Mouse (Mus musculus) CD8-positive naive resting alpha-beta T cell, adult 2 months (primary cell): Measurements from ENCODE around the gene Dnah7a.
"Not testable (repeated sequence)": the region's sequence is repeated elsewhere in the genome, so short reads cannot be mapped to it uniquely, and the experiment has no call there.

Source experiments
- DNase-seq, 2 experiments: peaks; one replicate each; pipeline ENCODE4 v3.0.0; 2022; ENCODE audit warnings: low read depth in 2 of 2, low spot score in 2 of 2

The Dnah7a gene

GRCm38 (mm10) chr1:53706431-53707361 lies at the start of gene Dnah7a:
Gene Dnah7a (minus strand): TSS chr1:53706784.
- DNase-seq: peak; percentile 10 to 45

GRCm38 (mm10) chr1:53753501-53753900 lies 46.9 kb upstream of the Dnah7a start:
- not testable (repeated sequence) for DNase-seq

GRCm38 (mm10) chr1:53751144-53751543 lies 44.6 kb upstream of the Dnah7a start:
- no peak for DNase-seq

GRCm38 (mm10) chr1:53750697-53751096 lies 44.1 kb upstream of the Dnah7a start:
- DNase-seq: not testable (repeated sequence)

GRCm38 (mm10) chr1:53749881-53750385 lies 43.3 kb upstream of the Dnah7a start:
- not testable (repeated sequence) for DNase-seq

- DNase-seq: no peak
Measured at GRCm38 (mm10) chr1:53748571-53748970, 42.0 kb upstream of the Dnah7a start.

GRCm38 (mm10) chr1:53746001-53746400 lies 39.4 kb upstream of the Dnah7a start:
- no peak for DNase-seq

GRCm38 (mm10) chr1:53741742-53742458 lies 35.3 kb upstream of the Dnah7a start:
- no peak for DNase-seq

GRCm38 (mm10) chr1:53740777-53741336 lies 34.3 kb upstream of the Dnah7a start:
- DNase-seq: no peak

- not testable (repeated sequence) for DNase-seq
Measured at GRCm38 (mm10) chr1:53740077-53740776, 33.6 kb upstream of the Dnah7a start.

GRCm38 (mm10) chr1:53736583-53736982 lies 30.0 kb upstream of the Dnah7a start:
- DNase-seq: no peak

GRCm38 (mm10) chr1:53728489-53729225 lies 22.1 kb upstream of the Dnah7a start:
- no peak for DNase-seq

- no peak for DNase-seq
Measured at GRCm38 (mm10) chr1:53726883-53727282, 20.3 kb upstream of the Dnah7a start.

GRCm38 (mm10) chr1:53721353-53721752 lies 14.8 kb upstream of the Dnah7a start:
- no peak for DNase-seq

GRCm38 (mm10) chr1:53720601-53721351 lies 14.2 kb upstream of the Dnah7a start:
- DNase-seq: no peak

GRCm38 (mm10) chr1:53715966-53716515 lies 9.5 kb upstream of the Dnah7a start:
- DNase-seq: no peak

- peak; percentile 27 to 67 for DNase-seq
Measured at GRCm38 (mm10) chr1:53715446-53715845, 8.9 kb upstream of the Dnah7a start.

GRCm38 (mm10) chr1:53713383-53713782 lies 6.8 kb upstream of the Dnah7a start:
- DNase-seq: not testable (repeated sequence)

- DNase-seq: no peak
Measured at GRCm38 (mm10) chr1:53711069-53711468, 4.5 kb upstream of the Dnah7a start.
